Mouse (Mus musculus) stomach, embryonic 14.5 days (tissue): ENCODE measurements around the gene Chrdl2. TPM values are rescaled to one million over a fixed set of nuclear protein-coding genes. Genes with fewer than 3 reads are reported as not detected.

Experiments used
- ATAC-seq: fragments of 200-750 bp; cut with Nextera tagmentation; 2 replicates; pipeline ENCODE4 v1.8.0; 2017; ENCODE audit warnings: low read depth, moderate TSS enrichment; ENCODE audit not compliant: insufficient number of reproducible peaks, insufficient read depth, low FRiP score
- H3K27ac ChIP-seq: fragments of 300-500 bp; sonication (generic); 2 replicates; pipeline ENCODE4 v1.5.1; 2014; ENCODE audit warnings: mild to moderate bottlenecking, low read length, moderate library complexity, mixed read lengths
- H3K27me3 ChIP-seq: fragments of 300-500 bp; sonication (generic); 2 replicates; pipeline ENCODE4 v1.6.1; 2014; ENCODE audit warnings: low read length, control low read depth, mixed read lengths; ENCODE audit not compliant: control insufficient read depth, insufficient read depth
- H3K36me3 ChIP-seq: fragments of 300-500 bp; sonication (generic); 2 replicates; pipeline ENCODE4 v1.6.1; 2014; ENCODE audit warnings: mild to moderate bottlenecking, control low read depth, low read length, moderate library complexity, mixed read lengths; ENCODE audit not compliant: control insufficient read depth, insufficient read depth
- H3K4me1 ChIP-seq: fragments of 300-500 bp; sonication (generic); 2 replicates; pipeline ENCODE4 v1.6.1; 2014; ENCODE audit warnings: low read length, control low read depth, mixed read lengths; ENCODE audit not compliant: control insufficient read depth, insufficient read depth
- H3K4me2 ChIP-seq: fragments of 300-500 bp; sonication (generic); replicated peaks from 2 replicates; pipeline ENCODE4 v1.6.1; 2014; ENCODE audit warnings: low read depth, low read length, control low read depth
- H3K4me3 ChIP-seq: fragments of 300-500 bp; sonication (generic); 2 replicates; pipeline ENCODE4 v1.5.1; 2014; ENCODE audit warnings: low read depth, low read length, control low read depth
- H3K9ac ChIP-seq: fragments of 300-500 bp; sonication (generic); replicated peaks from 2 replicates; pipeline ENCODE4 v1.6.1; 2014; ENCODE audit warnings: low read depth, mild to moderate bottlenecking, control low read depth, low read length, moderate library complexity, mixed read lengths
- H3K9me3 ChIP-seq: fragments of 300-500 bp; sonication (generic); 2 replicates; pipeline ENCODE4 v1.6.1; 2016; ENCODE audit warnings: low read depth, low read length, control low read depth; ENCODE audit not compliant: control insufficient read depth
- WGBS: fragments of 180-500 bp; shearing (Covaris S2); extraction: QIAGEN DNeasy Blood & Tissue Kit; methylation state at CpG from one replicate; pipeline ENCODE4 v1.1.7; 2014; 5-methylcytosine and 5-hydroxymethylcytosine counted together
- polyA plus RNA-seq: library from polyadenylated mRNA; unstranded; fragments of >200 nt; fragmentation: Nextera tagmentation; extraction: Ambion mirVana; gene quantifications from 2 replicates; pipeline ENCODE4 v1.2.1, GENCODE M21; 2014

Chrdl2 gene
- polyA plus RNA-seq, 1 experiment from 2014 or later = 1.0 TPM

GRCm38 (mm10) chr7:100012515-100012914 lies 6.5 kb downstream of the Chrdl2 start:
- Histone ChIP-seq H3K9ac (no peak overlapping the region), H3K9me3 (no peaks in the 10 kb centered on the region), H3K27me3 (peaks cover 16% of the 10 kb centered on the region; the same call in 1 of the 2 replicates), H3K4me2 (no peak overlapping the region), H3K4me1 (no peaks in the 10 kb centered on the region), H3K27ac (no peak overlapping the region), H3K4me3 (no peak overlapping the region), H3K36me3 (no peaks in the 10 kb centered on the region)
- 31% methylated on average over 6 of the region's 6 CpGs for WGBS
- no peak for ATAC-seq

DNA sequence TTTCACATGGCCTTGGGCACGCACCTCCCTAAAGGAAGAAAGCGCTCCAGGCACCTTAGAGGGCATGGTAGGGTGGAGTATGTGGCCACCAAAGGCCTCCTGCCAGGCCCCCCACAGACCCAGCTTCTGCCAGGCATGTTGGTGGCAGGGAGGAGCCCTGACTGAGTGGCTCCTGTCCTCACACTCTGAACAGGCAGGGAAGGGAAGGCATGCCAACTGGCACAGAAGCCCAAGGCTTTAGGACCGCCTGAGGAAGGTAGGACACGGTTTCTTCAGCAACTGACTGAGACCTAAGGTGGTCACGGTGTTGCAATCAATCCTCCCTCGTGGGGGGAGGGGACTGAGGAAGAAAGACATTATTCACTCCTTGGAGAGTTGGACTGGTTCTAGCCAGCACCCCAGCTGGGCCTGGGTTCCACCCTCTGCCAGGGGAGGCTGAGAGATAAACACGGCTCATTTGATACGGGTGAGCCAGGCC lies 8.2 kb downstream of the Chrdl2 start:
- Histone ChIP-seq H3K27ac (no peak overlapping the region), H3K4me1 (no peaks in the 10 kb centered on the region), H3K4me3 (no peak overlapping the region), H3K36me3 (no peaks in the 10 kb centered on the region), H3K9ac (no peak overlapping the region), H3K9me3 (no peaks in the 10 kb centered on the region), H3K4me2 (no peak overlapping the region), H3K27me3 (peaks cover 2% of the 10 kb centered on the region; the same call in 1 of the 2 replicates)
- WGBS = 56% methylated on average over 8 of the region's 8 CpGs
- ATAC-seq = no peak

GRCm38 (mm10) chr7:100017056-100017455 lies 11.1 kb downstream of the Chrdl2 start:
- 87% methylated on average over 8 of the region's 8 CpGs for WGBS
- H3K27me3 ChIP-seq = no peaks in the 10 kb centered on the region
- no peaks in the 10 kb centered on the region for H3K9me3 ChIP-seq
- H3K9ac ChIP-seq = no peak overlapping the region
- no peak for ATAC-seq
- no peak overlapping the region for H3K4me2 ChIP-seq
- no peak overlapping the region for H3K27ac ChIP-seq
- no peaks in the 10 kb centered on the region for H3K36me3 ChIP-seq
- H3K4me3 ChIP-seq = no peak overlapping the region
- H3K4me1 ChIP-seq = no peaks in the 10 kb centered on the region

GRCm38 (mm10) chr7:100027353-100027752 lies 21.4 kb downstream of the Chrdl2 start:
- no peak for ATAC-seq
- H3K27me3 ChIP-seq = no peaks in the 10 kb centered on the region
- WGBS = 38% methylated on average over 5 of the region's 5 CpGs
- H3K9ac ChIP-seq = no peak overlapping the region
- H3K4me3 ChIP-seq = no peak overlapping the region
- no peaks in the 10 kb centered on the region for H3K9me3 ChIP-seq
- peak overlapping the region; percentile 39 for H3K27ac ChIP-seq
- no peak overlapping the region for H3K4me2 ChIP-seq
- peaks cover 11% of the 10 kb centered on the region; the same call in 1 of the 2 replicates for H3K4me1 ChIP-seq
- no peaks in the 10 kb centered on the region for H3K36me3 ChIP-seq

GRCm38 (mm10) chr7:100029307-100029706 lies 23.3 kb downstream of the Chrdl2 start:
- Histone ChIP-seq H3K9ac (no peak overlapping the region), H3K36me3 (no peaks in the 10 kb centered on the region), H3K27ac (no peak overlapping the region), H3K9me3 (no peaks in the 10 kb centered on the region), H3K4me2 (no peak overlapping the region), H3K4me3 (no peak overlapping the region), H3K27me3 (no peaks in the 10 kb centered on the region), H3K4me1 (peaks cover 11% of the 10 kb centered on the region; the same call in 1 of the 2 replicates)
- 42% methylated on average over 3 of the region's 3 CpGs for WGBS
- ATAC-seq = no peak

- peaks cover 11% of the 10 kb centered on the region; the same call in 1 of the 2 replicates for H3K4me1 ChIP-seq
- WGBS = 80% methylated on average over 8 of the region's 8 CpGs
- no peak overlapping the region for H3K27ac ChIP-seq
- no peaks in the 10 kb centered on the region for H3K27me3 ChIP-seq
- no peak overlapping the region for H3K9ac ChIP-seq
- ATAC-seq = no peak
- H3K9me3 ChIP-seq = no peaks in the 10 kb centered on the region
- H3K4me3 ChIP-seq = no peak overlapping the region
- H3K4me2 ChIP-seq = no peak overlapping the region
- no peaks in the 10 kb centered on the region for H3K36me3 ChIP-seq
Observed at GRCm38 (mm10) chr7:100030996-100031749, 25.2 kb downstream of the Chrdl2 start.

DNA sequence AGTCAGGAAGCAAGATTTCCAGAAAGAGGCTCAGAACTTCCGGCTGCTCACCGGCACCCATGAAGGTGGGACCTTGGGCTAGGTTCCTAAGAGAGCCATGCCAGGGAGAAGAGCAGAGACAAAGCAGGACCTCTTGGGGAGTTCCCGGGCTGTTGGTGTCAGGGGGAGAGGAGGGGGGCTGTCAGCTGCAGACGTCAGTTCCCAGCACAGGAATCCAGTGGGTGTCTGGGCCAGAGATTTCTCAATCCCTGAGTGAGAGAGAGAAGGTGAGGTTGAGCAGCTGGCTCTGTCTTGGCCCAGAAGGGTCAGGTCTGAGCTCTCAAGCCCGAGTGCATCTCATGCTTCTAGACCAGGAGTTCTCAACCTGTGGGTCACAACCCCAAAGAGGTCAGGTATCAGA lies 27.7 kb downstream of the Chrdl2 start:
- H3K36me3 ChIP-seq = no peaks in the 10 kb centered on the region
- H3K27ac ChIP-seq = no peak overlapping the region
- H3K4me2 ChIP-seq = no peak overlapping the region
- H3K9ac ChIP-seq = no peak overlapping the region
- no peak overlapping the region for H3K4me3 ChIP-seq
- H3K9me3 ChIP-seq = no peaks in the 10 kb centered on the region
- H3K4me1 ChIP-seq = no peaks in the 10 kb centered on the region
- WGBS = 51% methylated on average over 5 of the region's 5 CpGs
- H3K27me3 ChIP-seq = no peaks in the 10 kb centered on the region
- no peak for ATAC-seq

GRCm38 (mm10) chr7:100034815-100035463 lies 29.0 kb downstream of the Chrdl2 start:
- Histone ChIP-seq H3K4me1 (no peaks in the 10 kb centered on the region), H3K4me2 (no peak overlapping the region), H3K4me3 (no peak overlapping the region), H3K27me3 (no peaks in the 10 kb centered on the region), H3K36me3 (no peaks in the 10 kb centered on the region), H3K9ac (no peak overlapping the region), H3K27ac (no peak overlapping the region), H3K9me3 (no peaks in the 10 kb centered on the region)
- 77% methylated on average over 11 of the region's 11 CpGs for WGBS
- no peak for ATAC-seq
